Comparison of ENCODE assay signal across 32 mouse cellular contexts in genomic region chr5:149742286-149742685, GRCm38 (mm10).
"Had no signal": no experiment of that assay in that cellular context is flagged by ENCODE, and none has a peak within 500 bp of the region (broad histone marks: within the 10 kb centered on the region; RNA-seq: fewer than 3 reads in every experiment).

No protein-coding gene starts in this region.

- H3K27me3 ChIP-seq: limb, embryonic 12.5 days; limb, embryonic 13.5 days; limb, embryonic 15.5 days; liver, embryonic 12.5 days; liver, embryonic 13.5 days; liver, embryonic 15.5 days; lung, embryonic 15.5 days; megakaryocyte, embryonic 14.5 days; midbrain, embryonic 12.5 days; midbrain, embryonic 13.5 days; midbrain, embryonic 15.5 days; neural tube, embryonic 12.5 days had no signal

- H3K36me3 ChIP-seq: lung, embryonic 15.5 days; midbrain, embryonic 15.5 days had no signal

- H3K9ac ChIP-seq: limb, embryonic 12.5 days; limb, embryonic 13.5 days; limb, embryonic 15.5 days; liver, embryonic 12.5 days; liver, embryonic 13.5 days; liver, embryonic 14.5 days; liver, embryonic 15.5 days; liver, postnatal 0 days; lung, embryonic 14.5 days; lung, embryonic 15.5 days; midbrain, embryonic 12.5 days; midbrain, embryonic 13.5 days; midbrain, embryonic 15.5 days; neural tube, embryonic 12.5 days had no signal

- H3K4me2 ChIP-seq: limb, embryonic 12.5 days; limb, embryonic 13.5 days; limb, embryonic 15.5 days; liver, embryonic 11.5 days; liver, embryonic 12.5 days; liver, embryonic 13.5 days; liver, embryonic 15.5 days; lung, embryonic 14.5 days; lung, embryonic 15.5 days; midbrain, embryonic 11.5 days; midbrain, embryonic 12.5 days; midbrain, embryonic 13.5 days; midbrain, embryonic 15.5 days; neural tube, embryonic 12.5 days had no signal

- H3K4me1 ChIP-seq: limb, embryonic 10.5 days; limb, embryonic 12.5 days; limb, embryonic 13.5 days; limb, embryonic 15.5 days; liver, embryonic 12.5 days; liver, embryonic 13.5 days; liver, embryonic 15.5 days; lung, embryonic 15.5 days; megakaryocyte, embryonic 14.5 days; midbrain, embryonic 10.5 days; midbrain, embryonic 12.5 days; midbrain, embryonic 13.5 days; midbrain, embryonic 15.5 days; neural tube, embryonic 12.5 days had no signal

- ATAC-seq: liver, embryonic 12.5 days; liver, postnatal 0 days; lung, postnatal 0 days; midbrain, embryonic 13.5 days; midbrain, embryonic 15.5 days had no signal

- H3K9me3 ChIP-seq: limb, embryonic 10.5 days; limb, embryonic 15.5 days; liver, embryonic 13.5 days; liver, embryonic 15.5 days; lung, embryonic 15.5 days; midbrain, embryonic 12.5 days; midbrain, embryonic 13.5 days; midbrain, embryonic 15.5 days; neural tube, embryonic 12.5 days had no signal

- H3K4me3 ChIP-seq: left cerebral cortex, adult 2 months; limb, embryonic 10.5 days; limb, embryonic 12.5 days; limb, embryonic 13.5 days; limb, embryonic 15.5 days; liver, embryonic 12.5 days; liver, embryonic 13.5 days; liver, embryonic 15.5 days; lung, embryonic 15.5 days; megakaryocyte, embryonic 14.5 days; midbrain, embryonic 10.5 days; midbrain, embryonic 12.5 days; midbrain, embryonic 13.5 days; midbrain, embryonic 15.5 days; myocyte; neural tube, embryonic 12.5 days had no signal

- H3K27ac ChIP-seq: left cerebral cortex, adult 2 months; limb, embryonic 10.5 days; limb, embryonic 12.5 days; limb, embryonic 13.5 days; limb, embryonic 15.5 days; liver, embryonic 12.5 days; liver, embryonic 13.5 days; liver, embryonic 14.5 days; liver, embryonic 15.5 days; lung, embryonic 15.5 days; macrophage; midbrain, embryonic 10.5 days; midbrain, embryonic 12.5 days; midbrain, embryonic 13.5 days; midbrain, embryonic 15.5 days; neural tube, embryonic 12.5 days had no signal

- DNase-seq: left cerebral cortex, postnatal 4 days; liver; liver, embryonic 13.5 days; liver, postnatal 0 days; lung, adult 18-20 months; lung, adult 2 months; lung, embryonic 14.5 days; lung, postnatal 10 days; lung, postnatal 14 days; lung, postnatal 36 days; lung, postnatal 4 days; midbrain, embryonic 14.5 days had no signal
